In the genomic region with DNA sequence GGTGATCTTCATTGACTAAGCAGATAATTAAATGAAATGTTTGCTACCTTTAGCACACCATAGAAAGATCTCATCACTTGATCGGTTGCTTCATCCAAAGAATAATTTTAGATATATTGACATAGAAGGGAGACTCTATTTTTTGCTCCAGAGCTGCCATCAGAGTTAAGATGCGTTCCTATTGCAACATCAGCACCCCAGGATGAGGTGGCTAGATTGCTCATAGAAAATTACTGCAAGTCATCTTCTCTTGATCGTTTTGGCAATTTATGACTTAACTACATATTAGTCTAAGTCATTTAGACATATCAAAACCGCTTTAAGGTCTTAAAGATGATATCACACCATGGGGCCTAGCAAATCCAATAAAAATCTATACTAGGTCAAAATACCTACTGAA, we compare ENCODE assay signal across 16 mouse cellular contexts.
"Had no signal": no experiment of that assay in that cellular context is flagged by ENCODE, and none has a peak within 500 bp of the region (broad histone marks: within the 10 kb centered on the region; RNA-seq: fewer than 3 reads in every experiment).

No protein-coding gene starts in this region.

- H3K27me3 ChIP-seq: neural tube, embryonic 13.5 days; neural tube, embryonic 15.5 days; stomach, embryonic 15.5 days had no signal

- H3K9me3 ChIP-seq: neural tube, embryonic 13.5 days; neural tube, embryonic 15.5 days; stomach, embryonic 15.5 days had no signal

- H3K36me3 ChIP-seq: neural tube, embryonic 13.5 days; neural tube, embryonic 15.5 days; stomach, embryonic 15.5 days had no signal

- H3K9ac ChIP-seq: neural tube, embryonic 13.5 days; neural tube, embryonic 15.5 days; stomach, embryonic 15.5 days had no signal

- H3K4me2 ChIP-seq: neural tube, embryonic 13.5 days; neural tube, embryonic 15.5 days; stomach, embryonic 15.5 days had no signal

- DNase-seq: retina, postnatal 1 day; right cerebral cortex, adult 18-20 months; right cerebral cortex, postnatal 14 days; right cerebral cortex, postnatal 25 days; right cerebral cortex, postnatal 4 days; spleen, adult 18-20 months; thymus, adult 18-20 months; thymus, adult 2 months; thymus, postnatal 14 days; thymus, postnatal 25 days; thymus, postnatal 36 days; thymus, postnatal 4 days had no signal

- H3K4me3 ChIP-seq: neural tube, embryonic 13.5 days; neural tube, embryonic 15.5 days; stomach, embryonic 15.5 days had no signal

- H3K4me1 ChIP-seq: neural tube, embryonic 13.5 days; neural tube, embryonic 15.5 days; stomach, embryonic 15.5 days had no signal

- H3K27ac ChIP-seq: neural tube, embryonic 13.5 days; neural tube, embryonic 15.5 days; stomach, embryonic 15.5 days; stomach, postnatal 0 days had no signal
